8 mouse cellular contexts compared by ENCODE assay signal in the genomic region with DNA sequence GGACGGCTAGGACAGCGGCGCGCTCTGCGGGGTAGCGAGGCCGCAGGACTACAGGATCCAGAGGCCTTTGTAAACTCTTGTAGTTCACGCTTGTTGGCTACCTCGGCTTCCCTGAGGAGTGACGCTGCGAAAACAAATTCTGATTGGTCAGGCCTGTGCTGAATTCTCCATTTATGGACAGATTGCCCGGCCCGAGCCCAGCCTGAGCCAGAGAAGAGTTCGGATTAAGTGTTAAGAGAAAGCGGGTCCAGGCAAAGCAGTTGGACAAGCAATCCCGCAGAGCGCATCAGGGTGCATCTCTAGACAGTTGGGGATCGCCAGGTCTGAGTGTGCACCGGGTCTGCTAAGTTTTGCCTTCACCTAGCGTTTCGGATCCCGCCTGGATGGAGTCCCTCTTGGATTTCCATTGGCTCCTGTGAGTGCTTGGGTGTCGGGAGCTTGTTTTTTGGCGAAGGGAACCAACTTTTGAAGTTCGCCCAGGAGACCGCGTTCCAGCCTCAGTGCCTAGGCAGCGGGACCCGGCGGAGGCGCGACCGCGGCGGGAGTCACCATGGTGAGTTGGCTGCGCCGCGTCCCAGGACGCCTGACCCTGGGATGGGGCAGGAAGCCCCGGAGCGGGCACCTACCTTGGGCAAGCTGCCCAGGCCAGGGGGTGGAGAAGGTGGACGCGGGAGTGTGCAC. TPM values are rescaled to one million over a fixed set of nuclear protein-coding genes. Genes with fewer than 3 reads are reported as not detected.
A peak's percentile ranks its signal among the peaks of the same experiment; 100 is the strongest.
DNase-seq lines count a peak whose midpoint lies in the region; ATAC-seq and TF ChIP-seq lines count a peak whose summit lies in the region.

A gene (plus strand): TSS at position 200 of the 681 bp plus-strand sequence.

- TF ChIP-seq CTCF in intestine, postnatal 0 days (IDR thresholded peaks at IDR 0.05; ENCODE audit: low read depth) = no peak

- ATAC-seq in granulocyte monocyte progenitor cell, adult 5-6 weeks (replicated peaks; ENCODE audit: poor library complexity, severe bottlenecking) = peak; percentile 88
- peak; percentile 83 for ATAC-seq in intestine, postnatal 0 days

- peaks cover 6% of the 10 kb centered on the region; the same call in 1 of the 2 replicates for H3K4me1 ChIP-seq in intestine, postnatal 0 days (replicated peaks; ENCODE audit: control insufficient read depth, insufficient read depth, low read length)
- peaks cover 25% of the 10 kb centered on the region for H3K4me1 ChIP-seq in midbrain, embryonic 10.5 days

- peak within 1 kb of the TSS; percentile 91 for H3K4me2 ChIP-seq in intestine, postnatal 0 days (replicated peaks; ENCODE audit: low read depth)

- DNase-seq in adrenal gland, postnatal 10 days = peak; percentile 90
- peak; percentile 89 for DNase-seq in embryo, embryonic 9.5 days (ENCODE audit: extremely low spot score)
- DNase-seq in left cerebral cortex, postnatal 36 days (ENCODE audit: low spot score in 2 of 2) = peak; percentile 88 to 92
- DNase-seq in midbrain, embryonic 10.5 days (ENCODE audit: low spot score) = peak; percentile 90
- DNase-seq in right cerebral cortex, postnatal 36 days (ENCODE audit: low spot score in 2 of 2) = peak; percentile 88 to 94
- DNase-seq in urinary bladder, postnatal 4 days (ENCODE audit: low spot score in 2 of 2) = peak; percentile 85 to 86

- intact Hi-C loops in left cerebral cortex, postnatal 36 days (cut with DNase I) = loop anchor here (2.0 to 5.0 kb wide), 3 partner anchors 55 to 184 kb away; a partner anchor contains a TSS

- H3K9me3 ChIP-seq in intestine, postnatal 0 days (ENCODE audit: control insufficient read depth) = no peaks in the 10 kb centered on the region
- H3K9me3 ChIP-seq in midbrain, embryonic 10.5 days (replicated peaks) = no peaks in the 10 kb centered on the region

- under 1% methylated on average over 43 of the region's 43 CpGs for WGBS in intestine, postnatal 0 days
- under 1% methylated on average over 43 of the region's 43 CpGs for WGBS in midbrain, embryonic 10.5 days

- H3K27ac ChIP-seq in intestine, postnatal 0 days (ENCODE audit: low read depth, low read length) = peak within 1 kb of the TSS; percentile 76
- peak within 1 kb of the TSS; percentile 85 for H3K27ac ChIP-seq in midbrain, embryonic 10.5 days (replicated peaks)

- peak within 1 kb of the TSS; percentile 70 for H3K9ac ChIP-seq in intestine, postnatal 0 days (ENCODE audit: low read depth, low read length)

- no peaks in the 10 kb centered on the region for H3K27me3 ChIP-seq in intestine, postnatal 0 days (replicated peaks; ENCODE audit: control insufficient read depth, insufficient read depth, low read length)
- peaks cover 22% of the 10 kb centered on the region for H3K27me3 ChIP-seq in midbrain, embryonic 10.5 days (ENCODE audit: low read depth, poor library complexity, severe bottlenecking)

- H3K4me3 ChIP-seq in intestine, postnatal 0 days (ENCODE audit: low read depth, low read length) = peak within 1 kb of the TSS; percentile 68
- peak within 1 kb of the TSS; percentile 77 for H3K4me3 ChIP-seq in midbrain, embryonic 10.5 days

- no peaks in the 10 kb centered on the region; the same call in 1 of the 2 replicates for H3K36me3 ChIP-seq in intestine, postnatal 0 days (ENCODE audit: control insufficient read depth, insufficient read depth)
- no peaks in the 10 kb centered on the region for H3K36me3 ChIP-seq in midbrain, embryonic 10.5 days

RNA-seq across cellular contexts. Expression of the gene that starts here (rescaled TPM):
- 10 to 100 TPM; 17.9 to 19.5 TPM for total RNA-seq in adrenal gland, postnatal 10 days (2021)
- total RNA-seq in granulocyte monocyte progenitor cell, adult 5-6 weeks (2014; fragmentation: Nextera tagmentation) = 0.94 TPM in 1 of 2 replicates, not detected in the other
- 0.17 and 0.21 TPM in 2 replicates for total RNA-seq in granulocyte monocyte progenitor cell, adult 5-6 weeks (2017)
- 15.2 and 16.2 TPM in 2 replicates for polyA plus RNA-seq in intestine, postnatal 0 days (2015; fragmentation: Nextera tagmentation; extraction: Ambion mirVana)
- total RNA-seq in left cerebral cortex, postnatal 36 days (2021) = 10 to 100 TPM; 14.6 to 14.7 TPM
- 12.1 and 12.6 TPM in 2 replicates for polyA plus RNA-seq in midbrain, embryonic 10.5 days (2016; fragmentation: Nextera tagmentation; extraction: Ambion mirVana)

Comparison
In these comparisons a context has a peak if more than half of its experiments do, and no peak if none do; other contexts are left out.
1. Peak in every context shown above with its lines: DNase-seq, ATAC-seq, H3K4me3 ChIP-seq and H3K27ac ChIP-seq.
2. RNA of the gene that starts here (total RNA-seq): 17.9 to 19.5 TPM in adrenal gland, postnatal 10 days and 14.6 to 14.7 TPM in left cerebral cortex, postnatal 36 days; 0.17 to 0.94 TPM in granulocyte monocyte progenitor cell, adult 5-6 weeks; every median in the first group is over 4 times any median in the second.
3. Peak in ATAC-seq in granulocyte monocyte progenitor cell, adult 5-6 weeks; RNA of the gene not detected or under 1 TPM.